Mouse (Mus musculus) embryonic stem cell, embryonic (primary cell): Measurements from ENCODE around the gene Phlda1.

Experiments used
- CTCF ChIA-PET, 4 experiments: fragments of 300-600 bp in 2 of 4; fragments of 350-600 bp in 2 of 4; sonication (Branson Sonifier 250); formaldehyde crosslinking; loops; one replicate each; lab custom pipeline; 2022; ENCODE audit warnings: inconsistent platforms in 2 of 4; lab: Charles Lee
- POLR2A ChIA-PET, 4 experiments: fragments of 300-600 bp in 2 of 4; fragments of 350-600 bp in 2 of 4; sonication (Branson Sonifier 250); formaldehyde crosslinking; loops; one replicate each; lab custom pipeline; 2022; ENCODE audit warnings: antibody characterized with exemption in 4 of 4, inconsistent platforms in 1 of 4; lab: Charles Lee

Gene Phlda1

DNA sequence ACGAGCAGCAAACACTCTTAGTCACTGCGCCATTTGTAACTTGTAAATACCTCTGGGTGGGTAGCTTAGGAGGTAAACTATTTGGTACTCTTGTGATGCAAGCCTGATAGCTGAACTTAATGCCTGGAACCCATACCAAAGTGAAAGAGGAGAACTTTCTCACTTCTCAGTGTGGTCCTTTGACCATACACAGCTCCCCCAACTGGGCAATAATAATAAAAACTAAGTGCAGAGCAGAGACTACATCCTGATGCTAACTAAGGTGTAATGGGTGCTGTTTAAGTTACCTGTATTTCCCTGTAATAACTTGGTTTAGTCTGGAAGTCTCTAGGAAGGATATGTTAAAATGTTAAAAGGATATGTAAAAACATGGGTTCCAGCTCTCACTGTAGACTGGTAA is 17.3 kb upstream of the Phlda1 start:
- POLR2A ChIA-PET: interaction anchor here (0.9 to 24.7 kb wide), 12 partner anchors 4 to 191 kb away, joined by 3 to 419 read pairs (median 4); partner anchors contain the start of genes Bbs10 (in 2 of the 4), Phlda1 (in 2 of the 4) and Nap1l1 (in 1 of the 4)
- CTCF ChIA-PET: interaction anchor here (0.6 to 2.1 kb wide), 6 partner anchors 9 to 483 kb away, joined by 3 to 13 read pairs (median 6); partner anchors contain the start of genes Bbs10 (in 1 of the 4) and Krr1 (in 1 of the 4)

DNA sequence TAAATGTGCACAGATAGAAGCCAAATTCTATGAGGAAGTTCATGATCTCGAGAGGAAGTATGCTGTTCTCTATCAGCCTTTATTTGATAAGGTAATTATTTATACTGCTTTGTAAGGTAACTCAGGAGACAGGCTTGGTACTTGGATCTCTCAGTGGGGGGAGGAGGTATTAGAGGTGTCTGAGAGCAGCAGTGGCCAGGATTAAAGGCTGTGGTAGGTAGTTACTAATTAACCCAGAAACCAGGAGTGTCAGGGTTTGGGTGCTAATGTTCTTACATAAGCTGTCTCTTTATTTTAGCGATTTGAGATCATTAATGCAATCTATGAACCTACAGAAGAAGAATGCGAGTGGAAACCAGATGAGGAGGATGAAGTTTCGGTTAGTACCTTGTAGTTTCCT is 16.0 kb upstream of the Phlda1 start:
- ChIA-PET CTCF (interaction anchor here in 2 of 4 experiments (0.8 to 1.6 kb wide), 2 partner anchors 8 to 263 kb away, joined by 3 to 5 read pairs; no protein-coding TSS in a partner anchor), POLR2A (interaction anchor here in 3 of 4 experiments (0.9 to 24.7 kb wide), 11 partner anchors 5 to 483 kb away, joined by 3 to 419 read pairs (median 4); partner anchors contain the start of genes Nap1l1 (in 2 of the 3), Krr1 (in 1 of the 3) and Phlda1 (in 1 of the 3))

DNA sequence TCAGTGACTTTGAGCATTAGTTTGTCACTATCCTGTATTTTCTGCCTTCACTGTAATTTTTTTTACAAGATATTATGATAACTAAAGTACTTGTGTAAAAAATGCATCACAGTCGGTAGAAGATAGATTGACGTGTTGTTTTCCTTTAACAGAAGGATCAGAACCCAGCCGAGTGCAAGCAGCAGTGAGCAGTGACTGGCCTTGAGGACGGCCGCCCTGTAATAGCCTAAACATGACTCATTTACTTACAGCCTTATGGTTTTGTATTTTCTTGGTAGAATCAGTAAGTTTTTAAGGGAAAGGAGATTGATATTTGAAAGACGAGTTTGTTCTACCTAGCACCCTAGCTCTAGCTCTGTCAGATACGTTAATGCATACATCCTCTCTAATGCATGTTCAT is 10.2 kb upstream of the Phlda1 start:
- POLR2A ChIA-PET: interaction anchor here in 2 of 4 experiments (0.7 to 24.7 kb wide), 7 partner anchors 9 to 250 kb away, joined by 3 to 419 read pairs (median 3); partner anchors contain the start of genes Nap1l1 (in 1 of the 2) and Phlda1 (in 1 of the 2)
- CTCF ChIA-PET: no interaction called here

DNA sequence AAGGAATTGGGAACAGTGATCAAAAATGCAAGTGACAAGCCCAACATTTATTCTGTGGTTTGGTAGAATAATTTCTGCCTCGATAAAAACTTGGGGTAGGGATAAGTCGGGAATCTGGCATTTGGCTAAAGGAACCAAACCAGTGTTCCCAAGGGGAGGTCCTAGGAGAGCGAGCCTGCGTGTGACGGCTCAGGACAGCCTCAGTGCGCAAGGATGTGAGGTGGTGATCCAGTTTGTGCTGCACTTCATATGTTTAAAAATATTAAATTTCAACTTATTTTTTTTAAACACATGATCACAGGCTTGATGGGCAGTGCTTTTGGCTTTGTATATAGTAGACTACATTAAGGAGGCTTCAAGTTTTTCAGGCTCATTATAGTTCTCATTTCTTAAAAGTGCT is 6.2 kb upstream of the Phlda1 start:
- ChIA-PET CTCF (no interaction called here), POLR2A (interaction anchor here in 2 of 4 experiments (0.8 to 24.7 kb wide), 6 partner anchors 15 to 472 kb away, joined by 3 to 419 read pairs (median 5); partner anchors contain the start of genes Bbs10 (in 1 of the 2) and Krr1 (in 1 of the 2))

DNA sequence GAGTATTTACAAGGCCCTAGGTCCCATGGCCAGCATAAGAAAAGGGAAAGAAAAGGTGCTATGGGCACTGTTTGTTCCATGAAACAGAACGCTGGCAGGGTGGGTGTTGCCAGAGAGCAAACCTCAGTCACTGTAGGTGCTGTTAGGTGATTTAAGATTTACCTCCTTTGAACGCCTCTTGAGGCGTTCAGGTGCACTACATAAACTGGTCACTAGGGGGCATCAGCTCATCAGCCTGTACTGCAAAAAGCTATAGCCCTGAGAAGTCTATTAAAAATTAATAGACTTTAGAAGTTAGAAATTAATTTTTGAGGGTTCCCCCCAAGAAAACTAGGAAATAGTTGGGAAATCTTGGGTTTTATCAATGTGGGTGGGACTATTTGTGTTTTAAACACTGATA is 3.0 kb upstream of the Phlda1 start:
- CTCF ChIA-PET: interaction anchor here (0.5 to 2.7 kb wide), 41 partner anchors 9 to 752 kb away, joined by 3 to 13 read pairs (median 3); partner anchors contain the start of genes Bbs10 (in 2 of the 4) and Krr1 (in 1 of the 4)
- POLR2A ChIA-PET: interaction anchor here in 3 of 4 experiments (0.6 to 24.7 kb wide), 20 partner anchors 10 to 470 kb away, joined by 3 to 419 read pairs (median 4); partner anchors contain the start of genes Bbs10 (in 2 of the 3) and Krr1 (in 1 of the 3)

DNA sequence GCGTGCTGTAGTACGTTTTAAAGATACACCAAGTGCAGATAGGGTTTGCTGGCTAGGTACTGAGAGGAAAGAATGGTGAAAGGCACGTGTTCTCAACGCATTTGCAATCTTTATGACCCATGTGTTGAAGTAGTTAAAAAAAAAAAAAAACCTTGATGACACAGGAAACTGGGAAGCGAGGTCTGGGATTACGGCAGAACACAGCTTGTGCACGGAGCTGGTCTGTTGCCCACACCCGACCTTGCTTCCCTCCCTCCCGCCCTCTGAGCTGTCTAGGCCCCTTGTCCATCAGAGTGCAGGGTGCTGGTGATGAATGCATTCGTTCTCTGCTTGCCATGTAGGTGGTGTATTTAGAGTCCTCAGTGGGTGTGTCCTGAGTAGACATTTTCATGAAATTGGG is 2.4 kb upstream of the Phlda1 start:
- POLR2A ChIA-PET: interaction anchor here in 3 of 4 experiments (0.6 to 24.7 kb wide), 16 partner anchors 10 to 659 kb away, joined by 3 to 419 read pairs (median 4); partner anchors contain the start of genes Bbs10 (in 2 of the 3) and Krr1 (in 1 of the 3)
- CTCF ChIA-PET: interaction anchor here (0.5 to 2.7 kb wide), 44 partner anchors 10 to 1450 kb away, joined by 3 to 13 read pairs (median 4); partner anchors contain the start of genes Bbs10 (in 2 of the 4) and Krr1 (in 1 of the 4)

DNA sequence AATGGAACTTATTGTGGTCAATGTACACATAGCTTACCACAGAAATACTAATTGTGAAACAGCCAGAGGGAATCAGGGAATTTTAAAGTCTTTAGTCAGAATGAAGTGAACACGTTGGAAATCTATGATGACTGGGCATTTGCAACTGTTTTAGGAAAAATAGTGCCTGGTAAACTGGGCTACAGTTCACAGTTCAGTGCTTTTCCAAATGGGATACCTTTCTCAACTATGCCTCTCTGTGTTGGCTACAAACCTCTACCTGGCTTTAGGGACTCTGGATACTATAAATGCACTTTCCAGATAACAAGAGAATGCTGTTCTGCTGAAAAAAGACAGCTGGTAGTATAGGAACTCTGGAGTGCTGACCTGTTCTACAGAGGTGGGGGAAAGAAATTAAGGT is 1.5 kb upstream of the Phlda1 start:
- POLR2A ChIA-PET: interaction anchor here in 3 of 4 experiments (0.6 to 24.7 kb wide), 8 partner anchors 8 to 469 kb away, joined by 3 to 419 read pairs (median 6); partner anchors contain the start of genes Bbs10 (in 2 of the 3) and Krr1 (in 1 of the 3)
- CTCF ChIA-PET: interaction anchor here in 2 of 4 experiments (1.0 to 2.7 kb wide), 6 partner anchors 132 to 425 kb away, joined by 3 to 13 read pairs (median 4); partner anchors contain the start of gene Bbs10 (in 1 of the 2)

DNA sequence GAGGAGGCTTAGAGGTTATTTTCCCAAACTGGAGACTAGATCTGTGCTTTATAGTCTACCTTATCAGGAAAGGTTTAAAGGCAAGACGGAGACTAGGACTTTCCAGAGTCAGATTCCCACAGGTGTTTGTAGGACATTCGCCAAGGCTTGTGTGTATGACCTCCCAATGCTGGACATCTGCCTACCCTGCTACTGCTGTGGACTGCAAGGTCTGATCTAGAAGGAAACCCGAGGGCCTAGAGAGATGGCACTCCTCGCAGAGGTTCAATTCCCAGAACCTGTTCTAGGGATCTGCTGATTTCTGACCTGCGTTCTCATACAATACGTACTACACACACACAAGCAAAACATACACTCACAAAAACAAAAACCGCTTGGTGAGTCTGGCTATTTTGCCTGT is 680 bp upstream of the Phlda1 start:
- ChIA-PET POLR2A (interaction anchor here (0.6 to 24.7 kb wide), 20 partner anchors 9 to 470 kb away, joined by 3 to 419 read pairs (median 4); partner anchors contain the start of genes Krr1 (in 2 of the 4) and Bbs10 (in 1 of the 4)), CTCF (interaction anchor here in 2 of 4 experiments (0.6 to 1.6 kb wide), 2 partner anchors 148 to 242 kb away, joined by 4 to 9 read pairs; no protein-coding TSS in a partner anchor)

DNA sequence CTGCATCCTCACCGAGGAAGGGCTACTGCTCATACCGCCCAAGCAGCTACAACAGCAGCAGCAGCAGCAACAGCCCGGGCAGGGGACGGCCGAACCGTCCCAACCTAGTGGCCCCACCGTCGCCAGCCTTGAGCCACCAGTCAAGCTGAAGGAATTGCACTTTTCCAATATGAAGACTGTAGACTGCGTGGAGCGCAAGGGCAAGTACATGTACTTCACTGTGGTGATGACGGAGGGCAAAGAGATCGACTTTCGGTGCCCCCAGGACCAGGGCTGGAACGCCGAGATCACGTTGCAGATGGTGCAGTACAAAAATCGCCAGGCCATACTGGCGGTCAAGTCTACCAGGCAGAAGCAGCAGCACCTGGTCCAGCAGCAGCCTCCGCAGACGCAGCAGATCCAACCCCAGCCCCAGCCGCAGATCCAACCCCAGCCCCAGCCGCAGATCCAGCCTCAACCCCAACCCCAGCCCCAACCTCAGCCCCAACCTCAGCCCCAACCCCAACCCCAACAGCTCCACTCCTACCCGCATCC is 907 bp downstream of the Phlda1 start:
- CTCF ChIA-PET: interaction anchor here (0.6 to 1.9 kb wide), 8 partner anchors 129 to 653 kb away, joined by 3 to 9 read pairs (median 4); partner anchors contain the start of gene Glipr1l3 (in 1 of the 4)
- POLR2A ChIA-PET: interaction anchor here in 3 of 4 experiments (0.6 to 24.7 kb wide), 33 partner anchors 9 to 893 kb away, joined by 3 to 419 read pairs (median 3); partner anchors contain the start of genes Bbs10 (in 2 of the 3), Krr1 (in 2 of the 3) and Osbpl8 (in 1 of the 3)

DNA sequence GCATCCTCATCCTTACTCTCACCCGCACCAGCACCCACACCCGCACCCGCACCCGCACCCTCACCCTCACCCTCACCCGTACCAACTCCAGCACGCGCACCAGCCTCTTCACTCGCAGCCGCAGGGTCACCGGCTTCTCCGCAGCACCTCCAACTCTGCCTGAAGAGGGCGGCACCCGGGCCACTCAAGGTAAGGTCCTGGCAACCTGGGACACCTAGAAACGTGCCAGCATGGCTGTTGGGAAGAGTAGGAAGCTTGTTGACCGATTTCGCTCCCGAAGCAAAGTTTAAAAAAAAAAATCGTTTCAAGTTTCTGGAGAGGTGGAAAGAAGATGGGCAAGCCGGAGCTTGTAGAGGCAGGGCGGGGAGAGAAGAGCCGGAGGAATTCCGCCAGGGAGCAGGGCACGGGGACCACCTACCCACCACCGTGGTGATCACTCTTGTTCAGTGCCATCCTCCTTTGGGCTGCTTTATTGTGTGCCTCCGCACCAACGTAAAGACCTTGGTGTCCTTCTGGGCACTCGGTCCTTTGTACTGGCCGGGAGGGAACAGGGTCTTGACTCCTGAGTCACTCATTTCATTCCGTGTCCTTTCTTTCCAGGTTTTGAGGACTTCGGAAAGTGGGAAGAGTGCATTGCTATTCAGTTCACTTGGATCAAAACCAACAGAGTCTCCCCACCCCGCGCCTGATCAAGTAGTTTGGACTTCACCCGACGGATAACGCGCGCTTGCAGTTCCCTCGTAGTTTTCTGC is 1.6 kb downstream of the Phlda1 start:
- ChIA-PET CTCF (interaction anchor here (0.6 to 1.9 kb wide), 7 partner anchors 134 to 450 kb away, joined by 3 to 5 read pairs (median 3); no protein-coding TSS in a partner anchor), POLR2A (interaction anchor here in 3 of 4 experiments (0.6 to 24.7 kb wide), 18 partner anchors 8 to 466 kb away, joined by 3 to 419 read pairs (median 3); partner anchors contain the start of genes Bbs10 (in 2 of the 3) and Krr1 (in 2 of the 3))

DNA sequence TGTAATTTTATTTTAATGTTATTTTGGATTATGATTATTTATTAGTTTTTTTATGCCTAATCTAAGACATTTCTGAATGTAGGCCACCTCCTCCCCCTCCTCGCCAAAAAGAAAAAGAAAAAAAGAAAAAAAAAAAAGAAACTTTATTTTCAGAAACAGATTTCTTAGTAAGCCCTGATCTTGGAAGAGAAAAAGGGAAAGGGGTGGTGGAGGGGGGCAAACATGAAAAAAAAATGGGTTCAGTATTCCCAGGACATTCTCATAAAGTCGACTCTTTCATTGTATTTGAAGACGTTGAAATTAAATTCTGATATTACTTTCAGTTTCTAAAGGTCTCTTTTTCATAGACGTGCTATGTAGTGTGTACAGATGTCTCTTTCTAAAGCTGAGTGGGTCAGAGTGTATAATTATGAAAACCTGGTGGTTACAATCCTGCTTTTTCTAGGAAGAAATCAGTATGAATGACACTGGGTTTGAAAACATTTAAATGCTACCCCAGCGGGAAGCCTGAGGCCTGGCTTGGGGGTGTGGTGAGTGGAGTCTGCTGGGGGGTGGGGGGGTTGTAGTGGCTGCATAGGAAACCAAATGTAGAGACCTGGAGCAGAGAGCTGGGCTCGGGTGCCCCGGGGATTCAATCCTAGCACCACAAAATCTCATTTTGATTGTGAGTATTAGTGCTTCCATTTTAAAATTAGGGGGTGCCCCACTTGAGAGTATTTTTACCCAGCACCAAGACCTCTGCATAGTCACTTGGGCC is 2.4 kb downstream of the Phlda1 start:
- ChIA-PET POLR2A (interaction anchor here in 2 of 4 experiments (1.0 to 6.4 kb wide), 3 partner anchors 12 to 465 kb away, joined by 3 to 27 read pairs (median 3); partner anchors contain the start of genes Bbs10 (in 1 of the 2) and Krr1 (in 1 of the 2)), CTCF (no interaction called here)

DNA sequence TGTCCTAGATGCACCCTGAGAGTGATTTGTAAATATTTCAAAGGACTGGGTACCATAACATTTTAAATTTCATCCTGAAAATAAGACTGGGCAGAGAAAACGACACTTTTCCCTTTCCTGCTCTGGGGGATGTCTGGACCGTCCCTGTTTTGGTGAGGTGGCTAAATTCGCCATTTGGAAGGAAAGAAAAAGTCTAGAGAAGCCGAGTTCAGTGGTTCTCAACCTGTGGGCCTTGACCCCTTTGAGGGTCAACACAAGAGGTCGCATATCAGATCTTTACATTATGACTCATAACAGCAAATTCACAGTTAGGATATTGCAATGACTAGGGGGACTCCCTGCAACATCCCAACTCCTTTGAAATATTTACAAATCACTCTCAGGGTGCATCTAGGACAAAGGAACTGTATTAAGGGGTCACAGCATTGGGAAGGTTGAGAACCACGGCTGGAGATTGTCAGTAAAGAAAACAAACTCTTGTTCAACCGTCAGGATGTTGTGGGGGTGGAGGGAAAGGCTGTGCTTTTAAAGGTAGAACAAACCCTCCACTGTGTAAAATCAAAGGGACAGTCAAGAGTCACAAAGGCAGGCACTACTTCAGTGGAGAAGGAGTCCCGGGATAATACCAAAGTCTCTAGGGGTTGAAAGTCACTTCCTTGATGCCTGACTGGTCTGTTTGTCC is 3.2 kb downstream of the Phlda1 start:
- ChIA-PET CTCF (no interaction called here), POLR2A (interaction anchor here in 1 of 4 experiments (1.0 kb wide), 1 partner anchor 211 kb away, joined by 3 read pairs; the partner anchor contains the start of gene Bbs10)

DNA sequence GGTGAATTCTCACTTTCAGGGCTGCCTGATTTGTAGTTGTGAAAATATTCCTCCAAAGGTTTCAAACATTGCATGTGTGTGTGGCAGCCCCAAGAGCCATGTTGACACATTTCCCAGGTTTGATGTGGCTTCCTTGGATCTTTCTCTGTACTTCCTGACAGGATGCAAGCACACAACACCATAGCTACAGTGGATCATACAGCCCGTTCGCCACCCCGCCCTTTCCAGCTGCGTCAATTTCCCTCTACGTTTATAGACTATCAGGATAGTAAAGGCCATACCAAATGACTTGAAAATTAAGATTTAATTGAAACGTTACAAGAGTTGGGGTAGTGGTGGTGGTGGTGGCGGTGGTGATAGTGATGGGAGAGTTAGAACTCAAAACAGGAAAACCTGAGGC is 3.9 kb downstream of the Phlda1 start:
- POLR2A ChIA-PET: no interaction called here
- CTCF ChIA-PET: no interaction called here

DNA sequence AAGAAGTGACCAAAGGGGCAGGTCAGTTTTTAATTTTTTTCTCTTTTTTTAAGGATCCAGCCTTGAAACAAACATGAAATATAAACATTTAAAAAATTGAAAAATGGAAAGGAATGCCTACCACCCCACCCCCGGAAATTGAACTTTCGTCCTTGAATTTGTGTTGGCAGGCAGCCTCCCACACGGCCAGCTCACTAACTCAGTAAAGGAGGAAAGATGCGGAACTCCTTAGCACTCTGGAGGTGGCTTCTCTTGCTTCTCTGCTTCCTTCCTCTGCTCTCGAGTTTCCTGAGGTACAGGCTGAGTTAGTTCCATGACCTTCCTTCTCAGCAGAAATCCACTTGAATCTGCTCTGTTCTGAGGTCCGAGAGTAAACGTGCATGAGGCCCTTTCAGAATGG is 4.7 kb downstream of the Phlda1 start:
- POLR2A ChIA-PET: no interaction called here
- CTCF ChIA-PET: no interaction called here

DNA sequence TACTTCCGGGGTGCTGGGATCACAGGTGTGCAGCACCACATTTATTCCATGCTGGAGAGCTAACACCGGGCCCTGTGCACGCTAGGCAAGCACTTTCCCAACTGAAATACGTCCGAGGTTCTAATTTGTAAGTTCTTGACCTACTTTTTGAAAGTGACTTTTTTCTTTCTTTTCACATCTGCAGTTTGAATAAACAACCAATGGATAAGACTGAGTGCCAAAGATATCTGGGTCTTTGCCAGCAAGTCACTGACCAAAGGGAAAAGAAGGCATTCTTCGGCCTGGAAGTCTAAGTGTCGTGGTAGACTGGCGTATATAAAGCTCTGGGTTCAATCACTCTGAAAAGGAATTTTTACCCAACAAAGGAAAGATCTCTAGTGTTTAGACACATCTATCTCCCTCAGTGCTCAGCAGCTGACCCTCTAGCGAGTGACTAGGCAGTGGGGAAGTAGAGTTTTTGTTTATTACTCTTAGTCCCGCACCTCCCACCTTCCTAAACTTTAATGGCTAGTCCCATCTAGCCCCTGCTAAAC is 6.0 kb downstream of the Phlda1 start:
- ChIA-PET CTCF (interaction anchor here in 1 of 4 experiments (0.6 kb wide), 1 partner anchor 20 kb away, joined by 3 read pairs; no protein-coding TSS in a partner anchor), POLR2A (interaction anchor here in 2 of 4 experiments (0.6 to 1.1 kb wide), 2 partner anchors 321 to 460 kb away, joined by 3 to 5 read pairs; partner anchors contain the start of gene Krr1 (in 1 of the 2))
